Mouse (Mus musculus) erythroblast, embryonic 14.5 days (primary cell): Measurements from ENCODE around the gene Gipc2.

Source experiments
- GATA1 ChIP-seq: IDR thresholded peaks from 2 replicates; pipeline ENCODE4 v1.6.1; 2012; ENCODE audit warnings: low read length, inconsistent platforms, mixed read lengths
- TAL1 ChIP-seq: IDR thresholded peaks from 3 replicates; pipeline ENCODE4 v1.6.1; 2012; ENCODE audit warnings: low read length, inconsistent platforms, mixed read lengths

GRCm38 (mm10) chr3:152106225-152107148, 59.5 kb downstream of the Gipc2 start:
- no peak for TF ChIP-seq GATA1
- no peak for TF ChIP-seq TAL1
